Mouse (Mus musculus): ENCODE measurements around the gene Pard3. TPM values are rescaled to one million over a fixed set of nuclear protein-coding genes. Genes with fewer than 3 reads are reported as not detected.

The Pard3 gene
- polyA plus RNA-seq, 1 experiment, result 58.8 TPM

GRCm38 (mm10) chr8:127125686-127126683 is 62.3 kb downstream of the Pard3 start:
- H3K4me1 ChIP-seq (ENCODE audit: control insufficient read depth, insufficient read depth, low read length), result peaks cover 16% of the 10 kb centered on the region
- 73% methylated on average over 11 of the region's 11 CpGs for WGBS
- no peak for TF ChIP-seq POLR2A (IDR thresholded peaks at IDR 0.05; ENCODE audit: borderline replicate concordance, extremely low read depth, low read depth, low read length)
- TF ChIP-seq CTCF (IDR thresholded peaks at IDR 0.05; ENCODE audit: insufficient read depth, low read length), result no peak
- H3K4me3 ChIP-seq (replicated peaks; ENCODE audit: extremely low read depth, low read depth, low read length), result no peak overlapping the region
- no peak for DNase-seq

- 47% methylated on average over 8 of the region's 8 CpGs for WGBS
- TF ChIP-seq POLR2A (IDR thresholded peaks at IDR 0.05; ENCODE audit: borderline replicate concordance, extremely low read depth, low read depth, low read length), result no peak
- no peak for TF ChIP-seq CTCF (IDR thresholded peaks at IDR 0.05; ENCODE audit: insufficient read depth, low read length)
- no peak for DNase-seq
- H3K4me1 ChIP-seq (ENCODE audit: control insufficient read depth, insufficient read depth, low read length), result peaks cover 16% of the 10 kb centered on the region
- no peak overlapping the region for H3K4me3 ChIP-seq (replicated peaks; ENCODE audit: extremely low read depth, low read depth, low read length)
These were observed 65.2 kb downstream of the Pard3 start for GRCm38 (mm10) chr8:127128781-127129396.

GRCm38 (mm10) chr8:127134327-127134726 is 70.6 kb downstream of the Pard3 start:
- WGBS, result 34% methylated on average over 5 of the region's 5 CpGs
- Histone ChIP-seq H3K4me3 (replicated peaks; ENCODE audit: extremely low read depth, low read depth, low read length) (no peak overlapping the region), H3K4me1 (ENCODE audit: control insufficient read depth, insufficient read depth, low read length) (peaks cover 8% of the 10 kb centered on the region)
- no peak for TF ChIP-seq POLR2A (IDR thresholded peaks at IDR 0.05; ENCODE audit: borderline replicate concordance, extremely low read depth, low read depth, low read length)
- TF ChIP-seq CTCF (IDR thresholded peaks at IDR 0.05; ENCODE audit: insufficient read depth, low read length), result no peak
- DNase-seq, result no peak

- no peak overlapping the region for H3K4me3 ChIP-seq (replicated peaks; ENCODE audit: extremely low read depth, low read depth, low read length)
- TF ChIP-seq CTCF (IDR thresholded peaks at IDR 0.05; ENCODE audit: insufficient read depth, low read length) (no peak), POLR2A (IDR thresholded peaks at IDR 0.05; ENCODE audit: borderline replicate concordance, extremely low read depth, low read depth, low read length) (no peak)
- H3K4me1 ChIP-seq (ENCODE audit: control insufficient read depth, insufficient read depth, low read length), result peaks cover 11% of the 10 kb centered on the region
- DNase-seq, result no peak
- WGBS, result 69% methylated on average over 2 of the region's 2 CpGs
These were observed 72.5 kb downstream of the Pard3 start for GRCm38 (mm10) chr8:127136201-127136600.

- TF ChIP-seq POLR2A (IDR thresholded peaks at IDR 0.05; ENCODE audit: borderline replicate concordance, extremely low read depth, low read depth, low read length), result no peak
- TF ChIP-seq CTCF (IDR thresholded peaks at IDR 0.05; ENCODE audit: insufficient read depth, low read length), result no peak
- no peak overlapping the region for H3K4me3 ChIP-seq (replicated peaks; ENCODE audit: extremely low read depth, low read depth, low read length)
- 78% methylated on average over 2 of the region's 2 CpGs for WGBS
These were observed 73.1 kb downstream of the Pard3 start for GRCm38 (mm10) chr8:127136781-127137180.

GRCm38 (mm10) chr8:127139154-127139553 is 75.5 kb downstream of the Pard3 start:
- DNase-seq, result peak; percentile 74
- WGBS, result 6% methylated on average over 1 of the region's 1 CpGs
- H3K4me3 ChIP-seq (replicated peaks; ENCODE audit: extremely low read depth, low read depth, low read length), result no peak overlapping the region
- peaks cover 19% of the 10 kb centered on the region for H3K4me1 ChIP-seq (ENCODE audit: control insufficient read depth, insufficient read depth, low read length)
- TF ChIP-seq CTCF (IDR thresholded peaks at IDR 0.05; ENCODE audit: insufficient read depth, low read length) (peak; percentile 53), POLR2A (IDR thresholded peaks at IDR 0.05; ENCODE audit: borderline replicate concordance, extremely low read depth, low read depth, low read length) (no peak)

More at GRCm38 (mm10) chr8:127136781-127137180, 73.1 kb downstream of the Pard3 start:
- H3K4me1 ChIP-seq (ENCODE audit: control insufficient read depth, insufficient read depth, low read length), result peaks cover 11% of the 10 kb centered on the region
- no peak for DNase-seq

DNA sequence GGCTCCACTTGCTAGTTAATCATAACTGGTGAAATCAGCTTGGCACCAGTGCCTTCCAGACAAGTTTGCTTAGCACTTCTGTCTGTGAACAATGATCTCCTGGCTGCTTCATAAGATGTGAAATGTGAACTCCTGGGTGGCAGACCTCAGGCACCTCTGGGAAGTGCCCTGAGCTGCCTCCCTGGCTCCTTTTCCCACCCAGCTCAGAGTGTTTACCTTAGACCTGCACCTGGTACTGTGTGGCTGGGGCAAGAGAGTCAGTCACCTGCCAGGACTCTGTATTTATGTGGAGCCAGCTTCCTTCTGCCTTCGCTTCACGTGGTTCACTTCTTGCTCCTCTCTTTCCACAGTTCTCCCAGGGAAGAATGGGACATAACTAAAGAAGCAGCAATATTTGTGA is 77.3 kb downstream of the Pard3 start:
- no peak for TF ChIP-seq POLR2A (IDR thresholded peaks at IDR 0.05; ENCODE audit: borderline replicate concordance, extremely low read depth, low read depth, low read length)
- Histone ChIP-seq H3K4me3 (replicated peaks; ENCODE audit: extremely low read depth, low read depth, low read length) (no peak overlapping the region), H3K4me1 (ENCODE audit: control insufficient read depth, insufficient read depth, low read length) (peaks cover 26% of the 10 kb centered on the region)
- 67% methylated on average over 2 of the region's 2 CpGs for WGBS
- DNase-seq, result no peak

DNA sequence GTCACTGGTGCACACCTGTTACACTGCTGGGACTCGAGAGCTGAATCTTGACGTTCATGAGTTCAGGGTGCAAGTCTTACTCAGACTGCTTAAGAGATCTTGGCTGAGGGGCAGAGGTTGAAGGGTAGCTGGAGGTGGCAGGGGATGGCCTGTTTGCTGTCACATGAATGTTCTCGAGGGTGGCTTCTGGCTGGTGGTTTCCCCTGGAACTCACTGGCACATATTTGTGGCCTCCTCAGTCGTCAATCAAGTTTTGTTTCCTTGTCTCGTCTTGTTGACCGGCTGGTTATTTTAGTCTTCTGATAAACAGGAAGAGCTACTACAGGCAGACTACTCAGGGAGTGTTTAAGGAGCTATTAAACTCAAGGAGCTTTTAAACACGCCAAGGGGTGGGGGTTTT is 79.9 kb downstream of the Pard3 start:
- DNase-seq, result peak; percentile 42
- WGBS, result 14% methylated on average over 7 of the region's 7 CpGs
- TF ChIP-seq POLR2A (IDR thresholded peaks at IDR 0.05; ENCODE audit: borderline replicate concordance, extremely low read depth, low read depth, low read length), result no peak
- TF ChIP-seq CTCF (IDR thresholded peaks at IDR 0.05; ENCODE audit: insufficient read depth, low read length), result no peak

DNA sequence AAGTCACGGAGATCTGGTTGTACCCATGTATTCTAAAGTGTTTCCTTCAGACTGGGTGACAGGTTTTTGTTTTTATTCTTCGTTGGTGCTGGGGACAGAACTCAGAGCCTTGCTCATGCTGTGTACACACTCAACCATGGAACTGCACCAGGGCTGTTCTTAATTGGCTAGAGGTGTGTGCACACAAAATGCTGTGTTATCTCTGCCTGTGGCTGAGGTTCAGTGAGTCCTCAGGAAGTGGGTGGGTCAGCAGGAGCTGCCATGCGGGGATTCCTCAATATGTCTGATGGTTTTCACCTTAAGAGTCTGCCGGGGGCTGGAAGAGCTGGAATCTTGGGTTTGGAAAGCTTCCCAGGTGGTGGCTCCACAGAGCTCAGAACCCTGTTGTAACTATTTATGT is 80.9 kb downstream of the Pard3 start:
- no peak for DNase-seq
- TF ChIP-seq CTCF (IDR thresholded peaks at IDR 0.05; ENCODE audit: insufficient read depth, low read length), result no peak
- TF ChIP-seq POLR2A (IDR thresholded peaks at IDR 0.05; ENCODE audit: borderline replicate concordance, extremely low read depth, low read depth, low read length), result no peak
- Histone ChIP-seq H3K4me3 (replicated peaks; ENCODE audit: extremely low read depth, low read depth, low read length) (no peak overlapping the region), H3K4me1 (ENCODE audit: control insufficient read depth, insufficient read depth, low read length) (peaks cover 26% of the 10 kb centered on the region)
- WGBS, result 25% methylated on average over 4 of the region's 4 CpGs

More for the DNA sequence above, 79.9 kb downstream of the Pard3 start:
- H3K4me3 ChIP-seq (replicated peaks; ENCODE audit: extremely low read depth, low read depth, low read length), result no peak overlapping the region
- H3K4me1 ChIP-seq (ENCODE audit: control insufficient read depth, insufficient read depth, low read length), result peaks cover 29% of the 10 kb centered on the region

Data from lung, adult 2 months (tissue).